Mouse (Mus musculus): ENCODE measurements at regions not wholly inside any gene's neighbourhood (a gene's known extent, or its start where the extent isn't known, plus 50 kb on each side); places are given as distances from the start of the nearest gene placed in this dataset.

DNA sequence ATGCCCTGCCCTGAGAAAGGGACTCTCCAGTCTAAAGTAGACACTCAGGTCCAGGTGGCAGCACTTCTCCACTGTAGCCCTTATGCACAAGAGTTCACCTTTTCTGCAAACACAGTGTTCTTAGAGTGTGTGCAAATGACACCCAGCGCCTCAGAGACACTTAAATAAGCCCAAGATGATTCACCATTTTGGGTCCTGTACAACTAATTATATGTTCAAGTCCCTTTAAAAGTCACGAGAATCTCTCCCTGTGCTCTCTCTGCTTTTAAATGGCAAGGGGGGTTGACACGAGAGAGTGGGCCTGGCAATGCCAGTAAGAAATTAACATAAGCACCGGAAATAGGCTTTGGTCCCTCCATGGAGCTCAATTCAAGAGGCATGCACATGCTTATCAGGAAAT, 299.0 kb downstream of the Dhx15 start:
- DNase-seq (ENCODE audit: low spot score) (no peak), ATAC-seq (ENCODE audit: low FRiP score, low read depth) (no peak)
- 76% methylated on average over 4 of the region's 4 CpGs for WGBS
- Histone ChIP-seq H3K4me3 (replicated peaks; ENCODE audit: low read length) (no peak overlapping the region), H3K27ac (replicated peaks; ENCODE audit: low read depth, low read length) (no peak overlapping the region), H3K4me1 (ENCODE audit: control insufficient read depth, insufficient read depth, low read length) (no peaks in the 10 kb centered on the region; the same call in 1 of the 2 replicates), H3K9ac (ENCODE audit: low read depth, low read length, severe bottlenecking) (no peak overlapping the region), H3K27me3 (ENCODE audit: control insufficient read depth, insufficient read depth, low read length) (no peaks in the 10 kb centered on the region), H3K9me3 (ENCODE audit: control insufficient read depth, low read length) (no peaks in the 10 kb centered on the region), H3K4me2 (replicated peaks; ENCODE audit: low read depth, low read length, severe bottlenecking) (no peak overlapping the region), H3K36me3 (ENCODE audit: control insufficient read depth, insufficient read depth, low read length) (no peaks in the 10 kb centered on the region)
- TF ChIP-seq POLR2A (IDR thresholded peaks at IDR 0.05; ENCODE audit: borderline replicate concordance, extremely low read depth, insufficient read depth, insufficient read length): no peak

DNA sequence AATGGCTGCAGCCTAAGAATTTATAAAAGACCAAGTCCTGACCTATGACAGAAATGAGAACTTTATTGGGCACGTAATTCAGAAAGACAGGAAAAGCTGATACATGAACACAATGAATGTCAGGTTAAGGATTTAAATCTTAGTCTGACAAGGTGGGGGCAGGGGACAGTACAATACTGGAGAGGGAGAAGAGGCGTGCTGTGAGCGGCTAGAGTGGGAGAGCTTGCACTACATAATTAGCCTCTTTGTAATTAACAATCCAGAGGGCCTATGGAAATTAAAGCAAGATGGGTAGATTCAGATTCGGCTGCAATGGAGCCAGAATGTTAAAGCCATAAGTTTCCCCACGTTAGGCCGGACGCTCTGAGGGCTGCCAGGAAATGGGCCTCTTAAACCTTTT, 301.9 kb downstream of the Dhx15 start:
- no peaks in the 10 kb centered on the region for H3K36me3 ChIP-seq (ENCODE audit: control insufficient read depth, insufficient read depth, low read length)
- WGBS: 30% methylated on average over 7 of the region's 7 CpGs
- ATAC-seq (ENCODE audit: low FRiP score, low read depth) (no peak), DNase-seq (ENCODE audit: low spot score) (no peak)
- no peak overlapping the region for H3K9ac ChIP-seq (ENCODE audit: low read depth, low read length, severe bottlenecking)
- no peaks in the 10 kb centered on the region for H3K9me3 ChIP-seq (ENCODE audit: control insufficient read depth, low read length)
- H3K27ac ChIP-seq (replicated peaks; ENCODE audit: low read depth, low read length): no peak overlapping the region
- H3K27me3 ChIP-seq (ENCODE audit: control insufficient read depth, insufficient read depth, low read length): no peaks in the 10 kb centered on the region
- no peaks in the 10 kb centered on the region; the same call in 1 of the 2 replicates for H3K4me1 ChIP-seq (ENCODE audit: control insufficient read depth, insufficient read depth, low read length)
- no peak overlapping the region for H3K4me3 ChIP-seq (replicated peaks; ENCODE audit: low read length)
- no peak for TF ChIP-seq POLR2A (IDR thresholded peaks at IDR 0.05; ENCODE audit: borderline replicate concordance, extremely low read depth, insufficient read depth, insufficient read length)
- no peak overlapping the region for H3K4me2 ChIP-seq (replicated peaks; ENCODE audit: low read depth, low read length, severe bottlenecking)

DNA sequence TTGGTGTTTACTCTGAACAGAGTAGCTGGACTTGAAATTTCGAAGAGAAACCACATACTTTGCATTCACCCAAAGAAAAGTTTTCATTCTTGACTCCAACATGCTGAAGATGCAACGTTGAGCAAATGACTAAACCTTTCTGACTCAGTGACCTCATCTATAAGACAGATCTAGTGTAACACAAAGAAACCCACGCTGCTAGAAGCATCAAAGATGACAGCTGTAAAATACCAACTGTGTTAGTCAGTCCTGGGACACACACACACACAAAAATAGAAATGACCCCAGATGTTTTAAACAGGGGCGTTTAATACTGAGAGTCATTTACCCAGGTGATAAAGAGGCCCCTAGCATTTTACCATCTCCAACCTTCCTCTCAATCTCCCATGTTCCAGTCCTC, 307.7 kb downstream of the Dhx15 start:
- no peak for TF ChIP-seq POLR2A (IDR thresholded peaks at IDR 0.05; ENCODE audit: borderline replicate concordance, extremely low read depth, insufficient read depth, insufficient read length)
- Histone ChIP-seq H3K4me1 (ENCODE audit: control insufficient read depth, insufficient read depth, low read length) (no peaks in the 10 kb centered on the region), H3K9ac (ENCODE audit: low read depth, low read length, severe bottlenecking) (no peak overlapping the region), H3K4me2 (replicated peaks; ENCODE audit: low read depth, low read length, severe bottlenecking) (no peak overlapping the region), H3K27me3 (ENCODE audit: control insufficient read depth, insufficient read depth, low read length) (no peaks in the 10 kb centered on the region), H3K36me3 (ENCODE audit: control insufficient read depth, insufficient read depth, low read length) (no peaks in the 10 kb centered on the region), H3K9me3 (ENCODE audit: control insufficient read depth, low read length) (no peaks in the 10 kb centered on the region), H3K27ac (replicated peaks; ENCODE audit: low read depth, low read length) (no peak overlapping the region), H3K4me3 (replicated peaks; ENCODE audit: low read length) (no peak overlapping the region)
- DNase-seq (ENCODE audit: low spot score) (no peak), ATAC-seq (ENCODE audit: low FRiP score, low read depth) (no peak)
- 64% methylated on average over 4 of the region's 4 CpGs for WGBS

DNA sequence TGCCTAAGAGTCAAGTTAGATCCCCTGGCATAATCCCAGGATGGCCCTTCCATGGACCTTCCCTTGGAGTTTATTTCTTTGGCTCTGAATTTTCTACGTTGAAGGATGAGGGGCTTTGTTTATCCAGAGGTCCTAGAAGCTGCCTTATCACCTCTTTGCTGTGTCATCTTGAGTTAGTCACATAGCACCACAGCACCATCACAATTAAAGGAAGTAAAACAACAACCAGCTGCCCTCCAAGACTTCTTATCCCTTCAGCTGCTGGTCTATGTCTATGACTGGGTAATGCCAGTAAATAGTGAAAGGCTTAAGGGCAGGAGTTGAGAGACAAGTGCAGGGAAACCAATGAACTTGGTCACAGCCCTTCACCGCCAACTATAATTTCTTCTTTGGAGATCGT, 308.1 kb downstream of the Dhx15 start:
- ATAC-seq (ENCODE audit: low FRiP score, low read depth) (no peak), DNase-seq (ENCODE audit: low spot score) (no peak)
- Histone ChIP-seq H3K36me3 (ENCODE audit: control insufficient read depth, insufficient read depth, low read length) (no peaks in the 10 kb centered on the region), H3K9ac (ENCODE audit: low read depth, low read length, severe bottlenecking) (no peak overlapping the region), H3K9me3 (ENCODE audit: control insufficient read depth, low read length) (no peaks in the 10 kb centered on the region), H3K27ac (replicated peaks; ENCODE audit: low read depth, low read length) (no peak overlapping the region), H3K4me1 (ENCODE audit: control insufficient read depth, insufficient read depth, low read length) (no peaks in the 10 kb centered on the region), H3K4me2 (replicated peaks; ENCODE audit: low read depth, low read length, severe bottlenecking) (no peak overlapping the region), H3K4me3 (replicated peaks; ENCODE audit: low read length) (no peak overlapping the region), H3K27me3 (ENCODE audit: control insufficient read depth, insufficient read depth, low read length) (no peaks in the 10 kb centered on the region)
- WGBS: 81% methylated on average over 3 of the region's 3 CpGs
- no peak for TF ChIP-seq POLR2A (IDR thresholded peaks at IDR 0.05; ENCODE audit: borderline replicate concordance, extremely low read depth, insufficient read depth, insufficient read length)

DNA sequence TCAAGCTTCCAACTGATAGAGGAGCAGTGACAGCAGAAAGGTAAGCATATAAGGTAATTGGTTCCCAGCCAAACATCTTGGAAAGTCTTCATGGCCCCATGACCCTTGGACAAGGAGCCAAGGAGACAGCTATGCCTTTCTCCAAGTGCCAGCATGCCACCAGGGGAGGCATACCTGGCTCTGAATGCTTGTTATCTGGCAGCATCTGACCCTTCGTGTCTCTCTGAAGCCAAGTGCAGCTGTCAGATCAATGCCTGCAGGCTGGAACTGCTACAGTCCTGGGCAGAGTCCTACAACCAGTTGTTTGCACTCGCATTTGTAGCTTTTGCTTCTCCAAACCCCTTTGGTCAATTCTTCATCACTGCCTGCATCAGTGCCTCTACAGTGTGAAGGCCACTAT, 309.3 kb upstream of the Ppargc1a start:
- Histone ChIP-seq H3K4me3 (replicated peaks; ENCODE audit: low read length) (no peak overlapping the region), H3K9ac (ENCODE audit: low read depth, low read length, severe bottlenecking) (no peak overlapping the region), H3K27ac (replicated peaks; ENCODE audit: low read depth, low read length) (no peak overlapping the region), H3K4me2 (replicated peaks; ENCODE audit: low read depth, low read length, severe bottlenecking) (no peak overlapping the region), H3K4me1 (ENCODE audit: control insufficient read depth, insufficient read depth, low read length) (0 out of 2 replicates have a peak, but pooled peaks cover 3% of the 10 kb centered on the region), H3K36me3 (ENCODE audit: control insufficient read depth, insufficient read depth, low read length) (no peaks in the 10 kb centered on the region), H3K27me3 (ENCODE audit: control insufficient read depth, insufficient read depth, low read length) (no peaks in the 10 kb centered on the region), H3K9me3 (ENCODE audit: control insufficient read depth, low read length) (no peaks in the 10 kb centered on the region)
- DNase-seq (ENCODE audit: low spot score): no peak
- 89% methylated on average over 2 of the region's 2 CpGs for WGBS
- ATAC-seq (ENCODE audit: low FRiP score, low read depth): no peak
- TF ChIP-seq POLR2A (IDR thresholded peaks at IDR 0.05; ENCODE audit: borderline replicate concordance, extremely low read depth, insufficient read depth, insufficient read length): no peak

DNA sequence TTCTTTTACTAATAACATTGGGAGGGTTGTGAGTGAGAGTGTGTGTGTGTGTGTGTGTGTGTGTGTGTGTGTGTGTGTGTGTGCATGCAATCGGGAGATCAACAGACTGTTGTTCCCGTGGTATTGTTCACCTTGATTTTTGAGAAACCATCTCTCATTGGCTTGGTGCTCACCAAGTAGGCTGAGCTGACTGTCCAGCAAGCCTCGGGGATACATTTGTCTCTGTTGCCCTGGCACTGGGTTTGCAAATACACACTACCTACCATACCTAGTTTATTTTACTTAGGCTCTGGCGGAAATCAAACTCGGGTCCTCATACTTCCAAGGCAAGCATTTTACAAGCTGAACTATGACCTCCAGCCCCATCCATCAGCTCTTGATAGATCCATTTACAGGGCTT, 306.0 kb upstream of the Ppargc1a start:
- TF ChIP-seq POLR2A (IDR thresholded peaks at IDR 0.05; ENCODE audit: borderline replicate concordance, extremely low read depth, insufficient read depth, insufficient read length): no peak
- Histone ChIP-seq H3K4me2 (replicated peaks; ENCODE audit: low read depth, low read length, severe bottlenecking) (no peak overlapping the region), H3K36me3 (ENCODE audit: control insufficient read depth, insufficient read depth, low read length) (no peaks in the 10 kb centered on the region), H3K9me3 (ENCODE audit: control insufficient read depth, low read length) (no peaks in the 10 kb centered on the region), H3K27ac (replicated peaks; ENCODE audit: low read depth, low read length) (no peak overlapping the region), H3K4me3 (replicated peaks; ENCODE audit: low read length) (no peak overlapping the region), H3K9ac (ENCODE audit: low read depth, low read length, severe bottlenecking) (no peak overlapping the region), H3K27me3 (ENCODE audit: control insufficient read depth, insufficient read depth, low read length) (no peaks in the 10 kb centered on the region), H3K4me1 (ENCODE audit: control insufficient read depth, insufficient read depth, low read length) (0 out of 2 replicates have a peak, but pooled peaks cover 11% of the 10 kb centered on the region)
- ATAC-seq (ENCODE audit: low FRiP score, low read depth) (no peak), DNase-seq (ENCODE audit: low spot score) (no peak)
- 75% methylated on average over 5 of the region's 5 CpGs for WGBS

Data from limb, embryonic 14.5 days (tissue).